Mouse (Mus musculus) heart, adult 2 months (tissue): ENCODE measurements around the gene Elf1. TPM values are rescaled to one million over a fixed set of nuclear protein-coding genes. Genes with fewer than 3 reads are reported as not detected.

Experiments used
- DNase-seq, 2 experiments: peaks; one replicate each; pipeline ENCODE4 v3.0.0; 2021
- H3K27ac ChIP-seq: fragments of 200-600 bp; 2 replicates; pipeline ENCODE4 v1.8.1; 2022
- H3K27me3 ChIP-seq: fragments of 200-500 bp; 2 replicates; pipeline ENCODE4 v1.6.1; 2012; ENCODE audit warnings: mild to moderate bottlenecking, low read length, inconsistent platforms, mixed read lengths; ENCODE audit not compliant: control insufficient read depth, insufficient read depth
- H3K36me3 ChIP-seq: fragments of 200-500 bp; 2 replicates; pipeline ENCODE4 v1.6.1; 2012; ENCODE audit warnings: low read length, inconsistent platforms; ENCODE audit not compliant: control insufficient read depth, insufficient read depth
- H3K4me1 ChIP-seq: fragments of 200-500 bp; 2 replicates; pipeline ENCODE4 v1.6.1; 2011; ENCODE audit warnings: low read length; ENCODE audit not compliant: control insufficient read depth, insufficient read depth
- H3K4me3 ChIP-seq: fragments of 200-600 bp; 2 replicates; pipeline ENCODE4 v1.8.1; 2022
- H3K79me2 ChIP-seq: fragments of 200-500 bp; replicated peaks from 2 replicates; pipeline ENCODE4 v1.6.1; 2012; ENCODE audit warnings: mild to moderate bottlenecking, inconsistent platforms, low read length, moderate library complexity, mixed read lengths; ENCODE audit not compliant: control insufficient read depth, insufficient read depth
- H3K9ac ChIP-seq: fragments of 200-500 bp; 2 replicates; pipeline ENCODE4 v1.6.1; 2012; ENCODE audit warnings: low read depth, mild to moderate bottlenecking, control low read depth, inconsistent platforms, low read length, mixed read lengths
- CTCF ChIP-seq: fragments of 200-600 bp; IDR thresholded peaks from 2 replicates; pipeline ENCODE4 v1.8.1; 2022; ENCODE audit warnings: antibody characterized with exemption, mild to moderate bottlenecking, moderate library complexity
- EP300 ChIP-seq: fragments of 200-500 bp; IDR thresholded peaks from 2 replicates; pipeline ENCODE4 v1.6.1; 2011; ENCODE audit warnings: low read depth, low read length, control low read depth; ENCODE audit not compliant: insufficient read depth
- POLR2A ChIP-seq: fragments of 200-500 bp; IDR thresholded peaks from 2 replicates; pipeline ENCODE4 v1.6.1; 2011; ENCODE audit warnings: mild to moderate bottlenecking, low read depth, low read length, control low read depth; ENCODE audit not compliant: insufficient read depth
- WGBS: fragments of 180-500 bp; shearing (Covaris S2); methylation state at CpG from one replicate; pipeline ENCODE4 v1.1.7; 2018; 5-methylcytosine and 5-hydroxymethylcytosine counted together
- intact Hi-C: fragments of 180-260 bp; cut with DNase I; formaldehyde crosslinking; loops from one replicate; pipeline ENCODE4 v1.15.1; 2025
- polyA plus RNA-seq: library from polyadenylated mRNA; depleted of rRNA; stranded (reverse); fragments of >200 nt; gene quantifications from 2 replicates; pipeline ENCODE4 v1.2.3, GENCODE M21; 2012
- total RNA-seq, 2 experiments: library from RNA; stranded (reverse); gene quantifications; 2 replicates each; pipeline ENCODE4 v1.2.3; 2021

The Elf1 gene
- total and polyA plus RNA-seq, 3 experiments = 6.6 to 13.7 (median 13.3) TPM

GRCm38 (mm10) chr14:79516243-79516610 lies 35.2 kb downstream of the Elf1 start:
- H3K36me3 ChIP-seq = peaks cover 29% of the 10 kb centered on the region
- DNase-seq = no peak
- H3K4me3 ChIP-seq = no peak overlapping the region
- TF ChIP-seq EP300 = no peak
- no peak for TF ChIP-seq POLR2A
- TF ChIP-seq CTCF = no peak
- H3K79me2 ChIP-seq = peaks cover 8% of the 10 kb centered on the region
- H3K4me1 ChIP-seq = peaks cover 14% of the 10 kb centered on the region
- H3K27me3 ChIP-seq = no peaks in the 10 kb centered on the region
- no peak overlapping the region for H3K9ac ChIP-seq
- H3K27ac ChIP-seq = peak overlapping the region; percentile 42
- 72% methylated on average over 5 of the region's 5 CpGs for WGBS
- intact Hi-C loops = no loop called here

DNA sequence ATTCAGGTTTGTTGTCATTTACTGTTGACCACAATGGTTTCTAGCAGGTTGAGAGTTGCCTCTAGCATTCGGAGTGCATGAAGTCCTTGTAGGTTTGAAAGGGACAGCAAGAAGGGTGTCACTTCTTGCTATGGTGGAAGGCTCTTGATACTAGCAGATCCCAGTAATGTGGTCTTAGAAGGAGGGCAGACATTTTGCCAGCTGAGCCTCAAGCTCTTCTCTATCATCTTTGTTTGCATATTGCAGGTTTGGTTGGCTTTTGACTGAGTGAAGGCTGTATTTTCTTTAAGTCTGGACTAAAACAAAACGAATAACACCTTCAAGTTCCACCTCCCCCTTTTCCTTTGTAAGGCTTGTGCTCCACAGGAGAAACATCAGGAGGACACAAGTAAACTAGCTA lies 35.8 kb downstream of the Elf1 start:
- no peak for DNase-seq
- Histone ChIP-seq H3K9ac (no peak overlapping the region), H3K27ac (peak overlapping the region; percentile 42), H3K36me3 (peaks cover 31% of the 10 kb centered on the region), H3K4me3 (no peak overlapping the region), H3K79me2 (peaks cover 7% of the 10 kb centered on the region), H3K27me3 (no peaks in the 10 kb centered on the region), H3K4me1 (peaks cover 17% of the 10 kb centered on the region)
- intact Hi-C loops = no loop called here
- WGBS = 70% methylated on average over 2 of the region's 2 CpGs
- TF ChIP-seq CTCF = no peak
- no peak for TF ChIP-seq EP300
- no peak for TF ChIP-seq POLR2A

DNA sequence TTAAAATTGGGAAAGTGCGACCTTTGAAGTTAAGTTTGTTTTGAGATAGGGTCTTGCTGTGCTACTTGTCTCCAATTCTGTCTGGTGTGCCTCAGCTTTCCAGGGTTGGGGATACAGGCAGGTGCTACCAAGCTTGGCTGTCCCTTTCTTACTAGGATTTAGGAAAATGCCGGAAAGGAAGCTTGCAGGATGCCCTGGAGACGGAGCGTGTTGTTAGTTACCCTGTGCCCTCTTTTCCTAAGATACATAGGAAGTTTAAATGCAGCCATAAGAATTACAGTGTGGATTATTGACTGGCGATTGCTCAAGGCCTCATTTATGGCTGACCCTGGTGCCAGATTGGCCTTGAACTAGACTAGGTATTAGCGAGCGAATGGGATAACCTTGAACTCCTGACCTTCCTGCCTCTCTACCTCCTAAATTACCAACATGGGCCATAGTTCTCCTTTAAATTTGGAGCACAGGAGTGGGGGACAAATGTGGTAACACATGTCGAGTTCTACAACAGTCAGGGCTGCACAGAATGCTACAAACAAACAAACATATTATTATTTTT lies 36.3 kb downstream of the Elf1 start:
- no peak overlapping the region for H3K4me3 ChIP-seq
- no peak overlapping the region for H3K9ac ChIP-seq

DNA sequence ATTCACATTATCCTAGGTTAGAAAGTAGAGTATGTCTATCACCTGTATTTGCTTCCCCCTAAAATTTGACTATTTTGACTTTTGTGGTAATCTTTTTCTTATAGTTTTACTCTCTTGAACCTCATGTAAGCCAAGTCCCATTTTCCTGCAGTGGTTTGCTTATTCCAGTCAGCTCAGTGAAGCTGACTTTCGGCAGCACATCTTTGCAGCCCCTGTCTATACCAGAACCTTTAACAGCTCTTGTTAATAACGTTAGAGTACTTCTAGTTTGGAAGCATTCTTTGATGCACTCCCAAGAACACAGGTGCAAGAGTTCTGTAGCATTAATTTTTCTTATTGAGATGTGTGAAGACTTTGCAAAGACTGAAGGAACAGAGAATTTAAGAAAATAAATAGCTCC lies 37.1 kb downstream of the Elf1 start:
- H3K9ac ChIP-seq = no peak overlapping the region
- H3K27me3 ChIP-seq = no peaks in the 10 kb centered on the region
- peaks cover 7% of the 10 kb centered on the region for H3K79me2 ChIP-seq
- H3K4me3 ChIP-seq = no peak overlapping the region
- H3K36me3 ChIP-seq = peaks cover 33% of the 10 kb centered on the region
- 71% methylated on average over 2 of the region's 2 CpGs for WGBS
- peaks cover 19% of the 10 kb centered on the region for H3K4me1 ChIP-seq
- no peak for TF ChIP-seq EP300
- no peak for TF ChIP-seq POLR2A
- no peak for TF ChIP-seq CTCF
- no peak for DNase-seq
- intact Hi-C loops = loop anchor here (2.0 kb wide), 1 partner anchor 17 kb away; no protein-coding TSS in a partner anchor
- H3K27ac ChIP-seq = peak overlapping the region; percentile 40; the same call in 1 of the 2 replicates

More for the DNA sequence above, 36.3 kb downstream of the Elf1 start:
- Histone ChIP-seq H3K27ac (peak overlapping the region; percentile 42), H3K4me1 (peaks cover 19% of the 10 kb centered on the region), H3K79me2 (peaks cover 7% of the 10 kb centered on the region), H3K27me3 (no peaks in the 10 kb centered on the region), H3K36me3 (peaks cover 28% of the 10 kb centered on the region)
- TF ChIP-seq POLR2A = no peak
- TF ChIP-seq EP300 = no peak
- no peak for TF ChIP-seq CTCF
- intact Hi-C loops = no loop called here
- no peak for DNase-seq
- 66% methylated on average over 8 of the region's 8 CpGs for WGBS

DNA sequence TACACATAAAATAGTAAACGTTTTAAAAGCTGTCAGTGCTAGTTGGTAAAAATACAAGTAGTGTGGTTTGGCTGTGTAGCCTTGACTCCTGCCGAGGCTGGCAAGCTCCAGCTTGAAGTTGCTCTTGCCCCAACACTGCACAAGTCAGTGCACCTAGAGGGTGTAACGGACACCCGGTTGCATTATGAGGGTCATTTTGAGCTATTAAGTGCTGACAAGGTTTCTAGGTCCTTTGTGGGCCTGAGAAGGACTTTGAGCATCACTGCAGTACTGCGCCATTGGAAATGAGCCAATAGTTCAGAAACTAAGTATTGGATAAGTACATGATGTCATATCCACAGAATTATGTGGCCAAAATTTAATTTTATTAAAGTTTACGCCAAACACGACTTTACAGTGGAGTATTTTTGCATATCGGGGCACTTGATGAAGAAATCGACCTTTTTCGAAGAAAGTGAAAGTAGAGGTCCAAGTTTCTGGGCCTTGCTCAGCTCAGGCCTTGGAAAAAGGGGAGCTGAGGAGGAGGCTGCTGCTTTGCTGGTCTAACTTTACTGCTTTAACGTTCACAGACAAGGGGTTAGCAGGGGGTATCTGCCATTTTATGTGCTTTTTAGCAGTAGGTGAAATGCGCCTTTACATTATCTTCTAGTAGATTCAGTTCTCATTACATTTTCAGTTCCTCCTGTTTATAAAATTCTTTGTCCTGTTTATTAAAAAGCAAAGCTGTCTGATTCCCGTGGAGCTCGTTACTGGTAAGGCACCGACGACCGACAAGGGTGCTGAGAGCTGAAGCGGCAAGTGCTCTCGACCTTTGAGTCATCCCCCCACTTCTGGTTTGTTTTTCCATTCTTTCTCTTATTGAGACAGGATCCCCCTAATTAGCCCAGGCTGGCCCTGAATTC lies 38.0 kb downstream of the Elf1 start:
- H3K36me3 ChIP-seq = peaks cover 36% of the 10 kb centered on the region
- H3K4me1 ChIP-seq = peaks cover 19% of the 10 kb centered on the region
- DNase-seq = peak in 1 of 2 experiments; percentile 40
- peak overlapping the region; percentile 40 for H3K27ac ChIP-seq
- H3K27me3 ChIP-seq = no peaks in the 10 kb centered on the region
- 55% methylated on average over 19 of the region's 19 CpGs for WGBS
- H3K79me2 ChIP-seq = peaks cover 9% of the 10 kb centered on the region
- H3K4me3 ChIP-seq = peak overlapping the region; percentile 7; the same call in 1 of the 2 replicates
- TF ChIP-seq EP300 (no peak), POLR2A (no peak)
- peak overlapping the region; percentile 56 for H3K9ac ChIP-seq
- intact Hi-C loops = loop anchor here (2.0 kb wide), 1 partner anchor 16 kb away; no protein-coding TSS in a partner anchor

DNA sequence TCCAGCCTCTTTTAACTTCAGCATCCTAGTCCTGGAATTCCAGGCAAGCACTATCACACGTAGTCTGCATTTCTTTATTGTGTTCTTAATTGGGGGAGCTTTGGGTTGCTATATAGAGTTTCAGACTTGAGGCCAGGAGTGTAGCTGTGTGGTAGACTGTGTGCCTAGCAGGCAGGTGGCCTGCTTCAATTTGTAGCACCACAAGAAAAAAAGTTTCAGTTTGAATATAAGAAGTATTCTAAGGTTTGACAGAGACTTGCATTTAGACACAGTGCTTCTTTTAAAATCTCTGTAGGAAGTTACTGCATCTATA lies 38.6 kb downstream of the Elf1 start:
- DNase-seq = no peak
- H3K27ac ChIP-seq = peak overlapping the region; percentile 40
- peaks cover 21% of the 10 kb centered on the region for H3K4me1 ChIP-seq

More for the DNA sequence above, 38.6 kb downstream of the Elf1 start:
- WGBS = 64% methylated on average over 1 of the region's 1 CpGs
- Histone ChIP-seq H3K9ac (no peak overlapping the region), H3K36me3 (peaks cover 36% of the 10 kb centered on the region), H3K27me3 (no peaks in the 10 kb centered on the region), H3K4me3 (no peak overlapping the region), H3K79me2 (peaks cover 13% of the 10 kb centered on the region)
- TF ChIP-seq EP300 (no peak), POLR2A (no peak), CTCF (no peak)
- intact Hi-C loops = loop anchor here (2.0 kb wide), 1 partner anchor 15 kb away; no protein-coding TSS in a partner anchor
